Comparison of ENCODE assay signal across 15 mouse cellular contexts in genomic region chr11:68854621-68855020, GRCm38 (mm10). TPM values are rescaled to one million over a fixed set of nuclear protein-coding genes. Genes with fewer than 3 reads are reported as not detected.
A peak's percentile ranks its signal among the peaks of the same experiment; 100 is the strongest.
DNase-seq lines count a peak whose midpoint lies in the region; ATAC-seq and TF ChIP-seq lines count a peak whose summit lies in the region.
"Had no signal": no experiment of that assay in that cellular context is flagged by ENCODE, and none has a peak within 500 bp of the region (broad histone marks: within the 10 kb centered on the region; RNA-seq: fewer than 3 reads in every experiment).

No protein-coding gene starts in this region.

- ATAC-seq in lung, postnatal 0 days = no peak
- ATAC-seq in stomach, postnatal 0 days (ENCODE audit: low FRiP score, low TSS enrichment) = no peak
- ATAC-seq: midbrain, embryonic 16.5 days had no signal

- TF ChIP-seq CTCF in gastrocnemius, adult 2 months (IDR thresholded peaks at IDR 0.05) = no peak
- TF ChIP-seq CTCF in lung, postnatal 0 days (IDR thresholded peaks at IDR 0.05) = no peak
- TF ChIP-seq CTCF in lung, adult 2 months (IDR thresholded peaks at IDR 0.05; ENCODE audit: insufficient read depth, low read length) = no peak
- TF ChIP-seq CTCF in stomach, postnatal 0 days (IDR thresholded peaks at IDR 0.05; ENCODE audit: low read depth) = no peak

- peak overlapping the region; percentile 100 for H3K27ac ChIP-seq in gastrocnemius, adult 2 months
- peak overlapping the region; percentile 17; the same call in 1 of the 2 replicates for H3K27ac ChIP-seq in lung, postnatal 0 days (ENCODE audit: low read length)
- H3K27ac ChIP-seq in stomach, postnatal 0 days (replicated peaks) = peak overlapping the region; percentile 100
- H3K27ac ChIP-seq: hindbrain, embryonic 12.5 days; neural tube, embryonic 12.5 days had no signal

- no peak overlapping the region for H3K4me3 ChIP-seq in gastrocnemius, adult 2 months
- no peak overlapping the region for H3K4me3 ChIP-seq in lung, postnatal 0 days (ENCODE audit: low read depth, low read length)
- H3K4me3 ChIP-seq in lung, adult 2 months (replicated peaks; ENCODE audit: extremely low read depth, low read depth, low read length) = no peak overlapping the region
- H3K4me3 ChIP-seq in stomach, postnatal 0 days (ENCODE audit: low read depth, low read length) = no peak overlapping the region
- H3K4me3 ChIP-seq: hindbrain, embryonic 12.5 days; neural tube, embryonic 12.5 days had no signal

- intact Hi-C loops in gastrocnemius, adult 2 months (cut with DNase I) = no loop called here

- no peaks in the 10 kb centered on the region for H3K27me3 ChIP-seq in lung, postnatal 0 days (replicated peaks; ENCODE audit: insufficient read depth, low read length)
- no peaks in the 10 kb centered on the region for H3K27me3 ChIP-seq in stomach, postnatal 0 days (ENCODE audit: control insufficient read depth, insufficient read depth, low read length)
- H3K27me3 ChIP-seq: neural tube, embryonic 12.5 days had no signal

- H3K9ac ChIP-seq in lung, postnatal 0 days (replicated peaks; ENCODE audit: low read depth) = no peak overlapping the region
- no peak overlapping the region for H3K9ac ChIP-seq in stomach, postnatal 0 days (ENCODE audit: low read length)
- H3K9ac ChIP-seq: hindbrain, embryonic 12.5 days; neural tube, embryonic 12.5 days had no signal

- 93% methylated on average over 3 of the region's 3 CpGs for WGBS in lung, postnatal 0 days
- WGBS in lung, adult 2 months = 82% methylated on average over 3 of the region's 3 CpGs
- WGBS in stomach, postnatal 0 days = 82% methylated on average over 3 of the region's 3 CpGs

- no peak for DNase-seq in gastrocnemius, adult 2 months
- DNase-seq in gastrocnemius, adult 8-10 months (ENCODE audit: low spot score in 2 of 2) = no peak
- peak; percentile 23 for DNase-seq in kidney, adult 11 months
- no peak for DNase-seq in kidney, postnatal 25 days
- no peak for DNase-seq in lung, postnatal 0 days (ENCODE audit: low spot score)
- no peak for DNase-seq in lung, adult 2 months
- DNase-seq in stomach, postnatal 0 days (ENCODE audit: low spot score) = no peak
- no peak for DNase-seq in embryo, embryonic 9.5 days (ENCODE audit: extremely low spot score)

- no peak overlapping the region for H3K4me2 ChIP-seq in lung, postnatal 0 days (replicated peaks; ENCODE audit: low read depth, low read length)
- H3K4me2 ChIP-seq in stomach, postnatal 0 days (replicated peaks; ENCODE audit: low read depth) = no peak overlapping the region

- no peak for TF ChIP-seq EP300 in lung, postnatal 0 days (IDR thresholded peaks at IDR 0.05)
- TF ChIP-seq EP300 in stomach, postnatal 0 days (optimal IDR thresholded peaks at IDR 0.05) = no peak

- no peaks in the 10 kb centered on the region for H3K9me3 ChIP-seq in lung, postnatal 0 days (ENCODE audit: low read length)
- no peaks in the 10 kb centered on the region for H3K9me3 ChIP-seq in stomach, postnatal 0 days (ENCODE audit: control insufficient read depth, low read length)
- H3K9me3 ChIP-seq: hindbrain, embryonic 12.5 days; neural tube, embryonic 12.5 days had no signal

- H3K4me1 ChIP-seq in lung, postnatal 0 days (ENCODE audit: insufficient read depth, low read depth, low read length) = peaks cover 11% of the 10 kb centered on the region; the same call in 1 of the 2 replicates
- peaks cover 15% of the 10 kb centered on the region for H3K4me1 ChIP-seq in lung, adult 2 months (ENCODE audit: control insufficient read depth, insufficient read depth, low read length)
- H3K4me1 ChIP-seq in stomach, postnatal 0 days (replicated peaks; ENCODE audit: control insufficient read depth, insufficient read depth) = peaks cover 3% of the 10 kb centered on the region; the same call in 1 of the 2 replicates

- no peaks in the 10 kb centered on the region for H3K36me3 ChIP-seq in lung, postnatal 0 days (ENCODE audit: insufficient read depth, low read length)
- no peaks in the 10 kb centered on the region for H3K36me3 ChIP-seq in stomach, postnatal 0 days (ENCODE audit: control insufficient read depth, insufficient read depth, low read length)
- H3K36me3 ChIP-seq: hindbrain, embryonic 12.5 days; neural tube, embryonic 12.5 days had no signal

- TF ChIP-seq POLR2A in lung, adult 2 months (IDR thresholded peaks at IDR 0.05; ENCODE audit: borderline replicate concordance, extremely low read depth, low read depth, low read length) = no peak

RNA-seq across cellular contexts. Expression of gene Ndel1, which starts 17.0 kb away (rescaled TPM):
- total RNA-seq in gastrocnemius, adult 2 months (2021) = 10 to 100 TPM; 82.3 to 82.4 TPM
- total RNA-seq in gastrocnemius, adult 8-10 months (2022) = 10 to 100 TPM; 70.5 to 96.6 (median 85.7) TPM
- 79.1 and 85.4 TPM in 2 replicates for polyA plus RNA-seq in lung, postnatal 0 days (2015; fragmentation: Nextera tagmentation; extraction: Ambion mirVana)
- polyA plus RNA-seq in lung, adult 2 months (2012; rRNA removed) = 74.3 and 75.3 TPM in 2 replicates
- 86.4 and 92.6 TPM in 2 replicates for polyA plus RNA-seq in stomach, postnatal 0 days (2015; fragmentation: Nextera tagmentation; extraction: Ambion mirVana)

RNA-seq across cellular contexts. Expression of gene Rnf222, which starts 33.7 kb away (rescaled TPM):
- not detected for total RNA-seq in gastrocnemius, adult 2 months (2021)
- under 1 TPM in 1 of 4 experiments, not detected in 3; 0.10 TPM for total RNA-seq in gastrocnemius, adult 8-10 months (2022)
- 0.16 and 0.19 TPM in 2 replicates for polyA plus RNA-seq in lung, postnatal 0 days (2015; fragmentation: Nextera tagmentation; extraction: Ambion mirVana)
- polyA plus RNA-seq in lung, adult 2 months (2012; rRNA removed) = 0.14 and 1.4 TPM in 2 replicates
- 5.4 and 5.8 TPM in 2 replicates for polyA plus RNA-seq in stomach, postnatal 0 days (2015; fragmentation: Nextera tagmentation; extraction: Ambion mirVana)
- total RNA-seq: gastrocnemius, postnatal 25 days; layer of hippocampus, postnatal 25 days; megakaryocyte progenitor cell, adult 5-6 weeks had no signal
- polyA plus RNA-seq: hindbrain, embryonic 12.5 days; limb, embryonic 11.5 days; midbrain, embryonic 16.5 days had no signal

RNA-seq across cellular contexts. Expression of gene Rpl26, which starts 46.8 kb away (rescaled TPM):
- 100 to 1,000 TPM; 606 to 729 TPM for total RNA-seq in gastrocnemius, adult 2 months (2021)
- total RNA-seq in gastrocnemius, adult 8-10 months (2022) = 100 to 1,000 TPM; 671 to 819 (median 724) TPM
- 741 and 807 TPM in 2 replicates for polyA plus RNA-seq in lung, postnatal 0 days (2015; fragmentation: Nextera tagmentation; extraction: Ambion mirVana)
- polyA plus RNA-seq in lung, adult 2 months (2012; rRNA removed) = 469 and 674 TPM in 2 replicates
- 856 and 899 TPM in 2 replicates for polyA plus RNA-seq in stomach, postnatal 0 days (2015; fragmentation: Nextera tagmentation; extraction: Ambion mirVana)

Comparison
In these comparisons a context has a peak if more than half of its experiments do, and no peak if none do; other contexts are left out.
1. H3K27ac ChIP-seq: peak in every context shown above with its lines; median percentile 100 in gastrocnemius, adult 2 months; 100 in stomach, postnatal 0 days; 17 in lung, postnatal 0 days.